Comparison of ENCODE assay signal across 28 mouse cellular contexts in the genomic region with DNA sequence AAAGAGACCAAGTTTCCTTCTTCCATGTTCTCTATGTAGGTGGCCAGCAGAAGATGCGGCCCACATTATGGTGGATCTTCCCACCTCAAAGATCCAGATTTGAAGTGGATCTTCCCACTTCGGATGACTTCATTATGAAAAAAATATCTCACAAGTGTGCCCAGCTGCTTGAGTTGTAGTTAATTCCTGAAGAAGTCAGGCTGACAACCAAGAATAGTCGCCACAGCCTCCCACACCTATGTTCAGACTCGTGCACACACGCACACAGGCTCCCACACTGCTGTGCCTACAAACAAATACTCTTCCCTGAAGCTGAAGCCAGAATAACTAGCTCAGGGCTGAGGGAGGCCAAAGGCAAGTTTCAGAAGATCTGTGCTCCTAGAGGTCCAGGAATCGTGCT.
DNase-seq lines count a peak whose midpoint lies in the region; ATAC-seq lines count a peak whose summit lies in the region.
"Had no signal": no experiment of that assay in that cellular context is flagged by ENCODE, and none has a peak within 500 bp of the region (broad histone marks: within the 10 kb centered on the region; RNA-seq: fewer than 3 reads in every experiment).

No protein-coding gene starts in this region.

- H3K4me3 ChIP-seq in hindbrain, embryonic 16.5 days (ENCODE audit: low read length): no peak overlapping the region
- H3K4me3 ChIP-seq: erythroblast, embryonic 14.5 days; heart, adult 2 months; heart, embryonic 12.5 days; hindbrain, embryonic 13.5 days; kidney, embryonic 15.5 days; midbrain, embryonic 10.5 days; myocyte; neural tube, embryonic 12.5 days had no signal

- no peaks in the 10 kb centered on the region for H3K9me3 ChIP-seq in hindbrain, embryonic 16.5 days (ENCODE audit: control insufficient read depth, low read length)
- H3K9me3 ChIP-seq: heart, embryonic 12.5 days; hindbrain, embryonic 13.5 days; kidney, embryonic 15.5 days; midbrain, embryonic 10.5 days; neural tube, embryonic 12.5 days had no signal

- no peaks in the 10 kb centered on the region for H3K36me3 ChIP-seq in hindbrain, embryonic 16.5 days (ENCODE audit: control insufficient read depth, insufficient read depth, low read length)
- H3K36me3 ChIP-seq: heart, embryonic 12.5 days; hindbrain, embryonic 13.5 days; kidney, embryonic 15.5 days; midbrain, embryonic 10.5 days; neural tube, embryonic 12.5 days had no signal

- peak; percentile 91 for ATAC-seq in frontal cortex, adult (ENCODE audit: low TSS enrichment)
- no peak for ATAC-seq in hindbrain, embryonic 16.5 days
- ATAC-seq: activated CD4-positive, CD25-positive, alpha-beta regulatory T cell, adult 4 months; forebrain, postnatal 0 days; midbrain, embryonic 16.5 days had no signal

- intact Hi-C loops in left cerebral cortex, postnatal 14 days (cut with DNase I): no loop called here

- H3K9ac ChIP-seq in hindbrain, embryonic 16.5 days (ENCODE audit: low read depth, low read length): no peak overlapping the region
- H3K9ac ChIP-seq: forebrain, postnatal 0 days; heart, embryonic 12.5 days; hindbrain, embryonic 13.5 days; kidney, embryonic 15.5 days; liver, embryonic 14.5 days; lung, embryonic 14.5 days; neural tube, embryonic 12.5 days had no signal

- no peak overlapping the region for H3K27ac ChIP-seq in hindbrain, embryonic 16.5 days (ENCODE audit: low read depth, low read length)
- H3K27ac ChIP-seq: heart, adult 2 months; hindbrain, embryonic 13.5 days; kidney, embryonic 15.5 days; liver, embryonic 14.5 days; midbrain, embryonic 10.5 days; neural tube, embryonic 12.5 days had no signal

- H3K4me2 ChIP-seq in hindbrain, embryonic 16.5 days (ENCODE audit: low read length): no peak overlapping the region
- H3K4me2 ChIP-seq: heart, embryonic 12.5 days; hindbrain, embryonic 13.5 days; kidney, embryonic 15.5 days; lung, embryonic 14.5 days; neural tube, embryonic 12.5 days had no signal

- DNase-seq in frontal cortex, postnatal 25 days (ENCODE audit: low spot score in 2 of 2): no peak
- peak; percentile 81 for DNase-seq in right cerebral cortex, adult 18-20 months
- DNase-seq in right cerebral cortex, postnatal 10 days (ENCODE audit: low spot score in 2 of 2): no peak
- peak; percentile 66 to 78 for DNase-seq in left cerebral cortex, postnatal 14 days (ENCODE audit: low spot score in 2 of 2)
- DNase-seq in layer of hippocampus, adult 9-10 months (ENCODE audit: low spot score): no peak
- DNase-seq: adrenal gland, adult 2 months; adrenal gland, postnatal 36 days; cerebellum, adult 2 months; cerebellum, postnatal 14 days; forebrain, postnatal 0 days; heart, adult 2 months; heart, postnatal 4 days; kidney, adult 11 months; kidney, postnatal 25 days; liver; lung, embryonic 14.5 days had no signal

- H3K4me1 ChIP-seq in hindbrain, embryonic 16.5 days (ENCODE audit: control insufficient read depth, insufficient read depth, low read depth, low read length): no peaks in the 10 kb centered on the region
- H3K4me1 ChIP-seq: heart, embryonic 12.5 days; kidney, embryonic 15.5 days; neural tube, embryonic 12.5 days had no signal

- WGBS in hindbrain, embryonic 16.5 days: 87% methylated on average over 6 of the region's 6 CpGs

- no peaks in the 10 kb centered on the region for H3K27me3 ChIP-seq in hindbrain, embryonic 16.5 days (replicated peaks; ENCODE audit: control insufficient read depth, insufficient read depth, low read length)
- H3K27me3 ChIP-seq: heart, embryonic 12.5 days; hindbrain, embryonic 13.5 days; kidney, embryonic 15.5 days; neural tube, embryonic 12.5 days had no signal

Comparison
In these comparisons a context has a peak if more than half of its experiments do, and no peak if none do; other contexts are left out.
1. DNase-seq: peak in right cerebral cortex, adult 18-20 months (single experiment) and left cerebral cortex, postnatal 14 days (2 of 2); none in frontal cortex, postnatal 25 days (0 of 2), right cerebral cortex, postnatal 10 days (0 of 2) and layer of hippocampus, adult 9-10 months (single experiment).